Mouse (Mus musculus) ES-Bruce4 (cell line): ENCODE data around the gene Dnajc1. TPM values are rescaled to one million over a fixed set of nuclear protein-coding genes. Genes with fewer than 3 reads are reported as not detected.

ENCODE experiments used
- H3K27ac ChIP-seq: 2 replicates; pipeline ENCODE4 v1.5.1; 2012; ENCODE audit warnings: low read length, inconsistent platforms; ENCODE audit not compliant: insufficient read depth
- H3K27me3 ChIP-seq: 2 replicates; pipeline ENCODE4 v1.6.1; 2012; ENCODE audit warnings: mild to moderate bottlenecking, low read length, inconsistent platforms; ENCODE audit not compliant: control insufficient read depth, poor library complexity, insufficient read depth, severe bottlenecking
- H3K36me3 ChIP-seq: 2 replicates; pipeline ENCODE4 v1.6.1; 2012; ENCODE audit warnings: inconsistent platforms, mild to moderate bottlenecking, low read length, moderate library complexity; ENCODE audit not compliant: control insufficient read depth, poor library complexity, insufficient read depth, severe bottlenecking
- H3K4me1 ChIP-seq: one replicate; pipeline ENCODE4 v1.8.1; 2011; ENCODE audit warnings: low read length; ENCODE audit not compliant: control insufficient read depth, insufficient read depth
- H3K4me3 ChIP-seq: 2 replicates; pipeline ENCODE4 v1.5.1; 2011; ENCODE audit warnings: low read depth, mild to moderate bottlenecking, low read length
- H3K9ac ChIP-seq: 2 replicates; pipeline ENCODE4 v1.6.1; 2012; ENCODE audit warnings: low read depth, mild to moderate bottlenecking, inconsistent platforms; ENCODE audit not compliant: poor library complexity, severe bottlenecking
- H3K9me3 ChIP-seq: replicated peaks from 2 replicates; pipeline ENCODE4 v1.6.1; 2012; ENCODE audit warnings: mild to moderate bottlenecking, low read length, inconsistent platforms; ENCODE audit not compliant: control insufficient read depth, poor library complexity, insufficient read depth, severe bottlenecking
- CTCF ChIP-seq: IDR thresholded peaks from one replicate; pipeline ENCODE4 v1.8.1; 2011; ENCODE audit warnings: low read depth, low read length
- EP300 ChIP-seq: IDR thresholded peaks from 2 replicates; pipeline ENCODE4 v1.6.1; 2011; ENCODE audit warnings: low read depth, low read length; ENCODE audit not compliant: insufficient read depth
- POLR2A ChIP-seq: IDR thresholded peaks from one replicate; pipeline ENCODE4 v1.8.1; 2011; ENCODE audit warnings: low read length; ENCODE audit not compliant: insufficient read depth
- polyA plus RNA-seq: library from polyadenylated mRNA; stranded (reverse); fragments of >200 nt; gene quantifications from 2 replicates; pipeline ENCODE4 v1.2.4, GENCODE M21; 2011; ENCODE audit warnings: low read depth; ENCODE audit not compliant: missing spikeins, insufficient read depth, insufficient read length

Gene Dnajc1
- polyA plus RNA-seq, 1 experiment, result 14.7 TPM

- Histone ChIP-seq H3K9me3 (no peaks in the 10 kb centered on the region), H3K4me3 (no peak overlapping the region), H3K4me1 (no peaks in the 10 kb centered on the region), H3K36me3 (peaks cover 30% of the 10 kb centered on the region), H3K27ac (no peak overlapping the region), H3K27me3 (no peaks in the 10 kb centered on the region), H3K9ac (no peak overlapping the region)
- TF ChIP-seq CTCF (peak; percentile 11), EP300 (no peak)
Observed at GRCm38 (mm10) chr2:18202923-18203322, 189.7 kb downstream of the Dnajc1 start.

- Histone ChIP-seq H3K4me1 (no peaks in the 10 kb centered on the region), H3K4me3 (no peak overlapping the region), H3K9me3 (no peaks in the 10 kb centered on the region), H3K9ac (no peak overlapping the region), H3K36me3 (peaks cover 27% of the 10 kb centered on the region), H3K27me3 (no peaks in the 10 kb centered on the region), H3K27ac (no peak overlapping the region)
- no peak for TF ChIP-seq CTCF
- TF ChIP-seq EP300, result no peak
- no peak for TF ChIP-seq POLR2A
Observed at GRCm38 (mm10) chr2:18201820-18202462, 190.7 kb downstream of the Dnajc1 start.

- Histone ChIP-seq H3K9me3 (no peaks in the 10 kb centered on the region), H3K9ac (no peak overlapping the region), H3K36me3 (peaks cover 24% of the 10 kb centered on the region)
Observed at GRCm38 (mm10) chr2:18195691-18196396, 196.8 kb downstream of the Dnajc1 start.

GRCm38 (mm10) chr2:18195285-18195684 is 197.3 kb downstream of the Dnajc1 start:
- H3K9ac ChIP-seq, result no peak overlapping the region
- H3K9me3 ChIP-seq, result no peaks in the 10 kb centered on the region; the same call in 1 of the 2 replicates
- no peak for TF ChIP-seq EP300
- no peak for TF ChIP-seq CTCF
- TF ChIP-seq POLR2A, result no peak
- no peaks in the 10 kb centered on the region for H3K27me3 ChIP-seq
- H3K4me3 ChIP-seq, result no peak overlapping the region
- peaks cover 24% of the 10 kb centered on the region for H3K36me3 ChIP-seq
- H3K27ac ChIP-seq, result no peak overlapping the region
- H3K4me1 ChIP-seq, result no peaks in the 10 kb centered on the region

More at GRCm38 (mm10) chr2:18195691-18196396, 196.8 kb downstream of the Dnajc1 start:
- Histone ChIP-seq H3K4me3 (no peak overlapping the region), H3K27ac (no peak overlapping the region), H3K4me1 (no peaks in the 10 kb centered on the region), H3K27me3 (no peaks in the 10 kb centered on the region)
- no peak for TF ChIP-seq CTCF
- TF ChIP-seq POLR2A, result no peak
- TF ChIP-seq EP300, result no peak

GRCm38 (mm10) chr2:18188367-18188766 is 204.3 kb downstream of the Dnajc1 start:
- Histone ChIP-seq H3K4me3 (no peak overlapping the region), H3K36me3 (peaks cover 20% of the 10 kb centered on the region), H3K9me3 (no peaks in the 10 kb centered on the region; the same call in 1 of the 2 replicates), H3K4me1 (peaks cover 2% of the 10 kb centered on the region), H3K27me3 (no peaks in the 10 kb centered on the region), H3K9ac (no peak overlapping the region), H3K27ac (no peak overlapping the region)
- TF ChIP-seq POLR2A, result no peak
- no peak for TF ChIP-seq EP300
- TF ChIP-seq CTCF, result no peak

- no peaks in the 10 kb centered on the region for H3K9me3 ChIP-seq
- no peak overlapping the region for H3K27ac ChIP-seq
- H3K27me3 ChIP-seq, result no peaks in the 10 kb centered on the region
- no peak overlapping the region for H3K9ac ChIP-seq
- H3K36me3 ChIP-seq, result peaks cover 6% of the 10 kb centered on the region
- peaks cover 2% of the 10 kb centered on the region for H3K4me1 ChIP-seq
- no peak overlapping the region for H3K4me3 ChIP-seq
- TF ChIP-seq POLR2A (no peak), CTCF (no peak), EP300 (no peak)
Observed at GRCm38 (mm10) chr2:18183079-18183478, 209.6 kb downstream of the Dnajc1 start.
